Mouse (Mus musculus) MEL (cell line): ENCODE measurements at regions not wholly inside any gene's neighbourhood (a gene's known extent, or its start where the extent isn't known, plus 50 kb on each side); places are given as distances from the start of the nearest gene placed in this dataset.

Experiments used
- DNase-seq: peaks from one replicate; pipeline ENCODE4 v3.0.0; 2011; ENCODE audit warnings: low read depth, low spot score
- H3K27ac ChIP-seq: 2 replicates; pipeline ENCODE4 v1.5.1; 2012; ENCODE audit warnings: low read depth, mild to moderate bottlenecking, control low read depth, low read length, moderate library complexity; ENCODE audit not compliant: control insufficient read depth
- H3K27me3 ChIP-seq, 2 experiments: fragments of 150-350 bp in 1 of 2; sonication (generic) in 1 of 2; 2 replicates each; pipeline ENCODE4 v1.6.1; 2012; ENCODE audit warnings: low read length in 2 of 2, mild to moderate bottlenecking in 2 of 2, improper control_type of control experiment in 1 of 2, moderate library complexity in 1 of 2; ENCODE audit not compliant: insufficient read depth in 2 of 2, control insufficient read depth in 1 of 2
- H3K36me3 ChIP-seq, 2 experiments: 2 replicates each; pipeline ENCODE4 v1.6.1; 2012 to 2014; ENCODE audit warnings: low read length in 2 of 2, improper control_type of control experiment in 1 of 2, inconsistent platforms in 1 of 2, mild to moderate bottlenecking in 1 of 2; ENCODE audit not compliant: insufficient read depth in 2 of 2, control insufficient read depth in 1 of 2
- H3K4me1 ChIP-seq, 2 experiments: fragments of 150-350 bp in 1 of 2; sonication (generic) in 1 of 2; 2 replicates each; pipeline ENCODE4 v1.6.1; 2012; ENCODE audit warnings: low read length in 2 of 2, improper control_type of control experiment in 1 of 2, mild to moderate bottlenecking in 1 of 2; ENCODE audit not compliant: insufficient read depth in 2 of 2, control insufficient read depth in 1 of 2
- H3K4me3 ChIP-seq, 2 experiments: fragments of 150-350 bp in 1 of 2; sonication (generic) in 1 of 2; 2 replicates each; pipeline ENCODE4 v1.5.1; 2012; ENCODE audit warnings: low read depth in 2 of 2, low read length in 2 of 2, mild to moderate bottlenecking in 2 of 2, moderate library complexity in 2 of 2, control low read depth in 1 of 2, improper control_type of control experiment in 1 of 2; ENCODE audit not compliant: control insufficient read depth in 1 of 2, insufficient read depth in 1 of 2
- H3K79me2 ChIP-seq: 2 replicates; pipeline ENCODE4 v1.6.1; 2012; ENCODE audit warnings: mild to moderate bottlenecking, low read length, moderate library complexity; ENCODE audit not compliant: control insufficient read depth, poor library complexity, insufficient read depth
- H3K9ac ChIP-seq: 2 replicates; pipeline ENCODE4 v1.6.1; 2012; ENCODE audit warnings: low read depth, mild to moderate bottlenecking, control low read depth, low read length, moderate library complexity; ENCODE audit not compliant: control insufficient read depth, poor library complexity, severe bottlenecking
- H3K9me3 ChIP-seq: fragments of 150-350 bp; sonication (generic); replicated peaks from 2 replicates; pipeline ENCODE4 v1.6.1; 2012; ENCODE audit warnings: mild to moderate bottlenecking, low read length, improper control_type of control experiment, moderate library complexity; ENCODE audit not compliant: insufficient read depth
- CHD1 ChIP-seq: IDR thresholded peaks from 2 replicates; pipeline ENCODE4 v1.6.1; 2012; ENCODE audit warnings: low read depth, mild to moderate bottlenecking, inconsistent platforms, low read length, improper control_type of control experiment
- CTCF ChIP-seq, 3 experiments: IDR thresholded peaks in 2 of 3; conservative IDR thresholded peaks in 1 of 3; 2 replicates each; pipeline ENCODE4 v1.5.1; 2011 to 2012; ENCODE audit warnings: low read length in 3 of 3, low read depth in 2 of 3, mild to moderate bottlenecking in 2 of 3, improper control_type of control experiment in 1 of 3, inconsistent platforms in 1 of 3, mixed read lengths in 1 of 3, moderate library complexity in 1 of 3; ENCODE audit not compliant: control insufficient read depth in 1 of 3, insufficient read depth in 1 of 3, poor library complexity in 1 of 3, severe bottlenecking in 1 of 3
- ELF1 ChIP-seq: IDR thresholded peaks from 2 replicates; pipeline ENCODE4 v1.6.1; 2014; ENCODE audit warnings: low read depth, mild to moderate bottlenecking, inconsistent platforms, low read length, improper control_type of control experiment, moderate library complexity
- EP300 ChIP-seq, 2 experiments: IDR thresholded peaks; 2 replicates each; pipeline ENCODE4 v1.6.1; 2011; ENCODE audit warnings: improper control_type of control experiment in 2 of 2, low read length in 2 of 2, low read depth in 1 of 2, mild to moderate bottlenecking in 1 of 2
- ETS1 ChIP-seq: IDR thresholded peaks from 2 replicates; pipeline ENCODE4 v1.6.1; 2012; ENCODE audit warnings: low read depth, mild to moderate bottlenecking, inconsistent platforms, low read length, improper control_type of control experiment, moderate library complexity
- GATA1 ChIP-seq: IDR thresholded peaks from 2 replicates; pipeline ENCODE4 v1.6.1; 2011; ENCODE audit warnings: low read depth, low read length, improper control_type of control experiment
- HCFC1 ChIP-seq: IDR thresholded peaks from 2 replicates; pipeline ENCODE4 v1.6.1; 2012; ENCODE audit warnings: low read depth, mild to moderate bottlenecking, inconsistent platforms, low read length, improper control_type of control experiment, moderate library complexity
- MAX ChIP-seq: IDR thresholded peaks from 2 replicates; pipeline ENCODE4 v1.6.1; 2011; ENCODE audit warnings: low read length, improper control_type of control experiment
- MAZ ChIP-seq: IDR thresholded peaks from 2 replicates; pipeline ENCODE4 v1.6.1; 2012; ENCODE audit warnings: low read depth, mild to moderate bottlenecking, inconsistent platforms, low read length, improper control_type of control experiment
- MYB ChIP-seq: IDR thresholded peaks from 2 replicates; pipeline ENCODE4 v1.6.1; 2011; ENCODE audit warnings: mild to moderate bottlenecking, low read depth, low read length, improper control_type of control experiment
- MYC ChIP-seq: IDR thresholded peaks from 2 replicates; pipeline ENCODE4 v1.6.1; 2011; ENCODE audit warnings: low read depth, mild to moderate bottlenecking, low read length, improper control_type of control experiment, moderate library complexity
- POLR2A ChIP-seq, 2 experiments: IDR thresholded peaks; 2 replicates each; pipeline ENCODE4 v1.6.1; 2011 to 2012; ENCODE audit warnings: low read length in 2 of 2, mild to moderate bottlenecking in 2 of 2, control low read depth in 1 of 2, improper control_type of control experiment in 1 of 2, low read depth in 1 of 2, moderate library complexity in 1 of 2; ENCODE audit not compliant: control insufficient read depth in 1 of 2, insufficient read depth in 1 of 2, poor library complexity in 1 of 2
- RAD21 ChIP-seq: IDR thresholded peaks from 2 replicates; pipeline ENCODE4 v1.6.1; 2011; ENCODE audit warnings: mild to moderate bottlenecking, low read depth, low read length, improper control_type of control experiment
- SMC3 ChIP-seq: IDR thresholded peaks from 2 replicates; pipeline ENCODE4 v1.6.1; 2011; ENCODE audit warnings: low read depth, low read length, improper control_type of control experiment
- USF1 ChIP-seq: IDR thresholded peaks from 2 replicates; pipeline ENCODE4 v1.6.1; 2014; ENCODE audit warnings: low read depth, mild to moderate bottlenecking, inconsistent platforms, low read length, improper control_type of control experiment, moderate library complexity
- ZC3H11A ChIP-seq: IDR thresholded peaks from 2 replicates; pipeline ENCODE4 v1.6.1; 2012; ENCODE audit warnings: low read depth, mild to moderate bottlenecking, inconsistent platforms, low read length, improper control_type of control experiment
- ZNF384 ChIP-seq: IDR thresholded peaks from 2 replicates; pipeline ENCODE4 v1.6.1; 2012; ENCODE audit warnings: low read depth, mild to moderate bottlenecking, inconsistent platforms, low read length, improper control_type of control experiment

DNA sequence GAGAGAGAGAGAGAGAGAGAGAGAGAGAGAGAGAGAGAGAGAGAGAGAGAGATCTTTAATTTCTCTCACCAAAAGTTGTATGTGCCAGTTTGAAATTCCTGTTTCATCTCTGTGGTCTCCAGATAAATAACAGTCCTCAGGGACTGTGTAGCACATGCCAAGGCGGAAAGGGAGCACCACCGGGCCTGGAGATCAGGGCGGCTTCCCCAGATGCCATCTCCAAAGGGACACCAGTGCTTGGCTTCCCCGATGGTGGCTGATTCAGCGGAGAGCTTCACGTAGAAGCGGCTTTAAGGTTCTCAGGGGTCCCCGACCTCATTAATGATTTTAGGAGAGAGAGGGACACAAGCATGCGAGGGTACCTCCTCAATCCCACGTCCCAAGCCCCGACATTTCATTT lies 272.1 kb upstream of the Atp11b start:
- Histone ChIP-seq H3K79me2 (no peaks in the 10 kb centered on the region), H3K36me3 (no peaks in the 10 kb centered on the region), H3K27me3 (no peaks in the 10 kb centered on the region), H3K9ac (no peak overlapping the region), H3K4me1 (no peaks in the 10 kb centered on the region; a peak in 1 of 4 replicates), H3K4me3 (no peak overlapping the region)
- DNase-seq: peak; percentile 3
- TF ChIP-seq HCFC1: no peak
- TF ChIP-seq, all 39 proteins: peak for 0
- no peak overlapping the region for H3K27ac ChIP-seq
- no peaks in the 10 kb centered on the region for H3K9me3 ChIP-seq

- DNase-seq: peak; percentile 71
- H3K9me3 ChIP-seq: no peaks in the 10 kb centered on the region
Observed at GRCm38 (mm10) chr3:35482296-35482695, 271.6 kb upstream of the Atp11b start.

GRCm38 (mm10) chr3:35482759-35483158 lies 271.1 kb upstream of the Atp11b start:
- Histone ChIP-seq H3K4me1 (no peaks in the 10 kb centered on the region; a peak in 1 of 4 replicates), H3K9me3 (no peaks in the 10 kb centered on the region), H3K9ac (no peak overlapping the region), H3K27ac (no peak overlapping the region), H3K36me3 (no peaks in the 10 kb centered on the region), H3K4me3 (no peak overlapping the region), H3K27me3 (no peaks in the 10 kb centered on the region), H3K79me2 (no peaks in the 10 kb centered on the region)
- TF ChIP-seq MYC: no peak
- no peak for TF ChIP-seq ETS1
- TF ChIP-seq MYB: no peak
- TF ChIP-seq GATA1: no peak
- TF ChIP-seq RAD21: no peak
- no peak for TF ChIP-seq MAX
- no peak for TF ChIP-seq CHD1
- TF ChIP-seq ELF1: no peak
- no peak for TF ChIP-seq USF1
- TF ChIP-seq POLR2A (IDR thresholded peaks at IDR 0.05; ENCODE audit: control insufficient read depth in 1 of 2, insufficient read depth in 1 of 2, low read depth in 1 of 2, low read length in 2 of 2, poor library complexity in 1 of 2): no peak
- no peak for TF ChIP-seq EP300 (IDR thresholded peaks at IDR 0.05; ENCODE audit: low read depth in 1 of 2, low read length in 2 of 2)
- DNase-seq: no peak

More at GRCm38 (mm10) chr3:35482296-35482695, 271.6 kb upstream of the Atp11b start:
- H3K79me2 ChIP-seq: no peaks in the 10 kb centered on the region
- H3K4me3 ChIP-seq: no peak overlapping the region
- TF ChIP-seq MYB (no peak), CTCF (IDR thresholded peaks at IDR 0.05 in 2 of 3, conservative IDR thresholded peaks at IDR 0.05 in 1 of 3; ENCODE audit: control insufficient read depth in 1 of 3, insufficient read depth in 1 of 3, low read depth in 2 of 3, low read length in 3 of 3, poor library complexity in 1 of 3, severe bottlenecking in 1 of 3) (peak; percentile 31 to 85 (median 70); a peak in 5 of 6 replicates), MAZ (no peak), ZNF384 (no peak), RAD21 (peak; percentile 93), ZC3H11A (peak; percentile 73), SMC3 (peak; percentile 81)
- no peaks in the 10 kb centered on the region; a peak in 1 of 4 replicates for H3K4me1 ChIP-seq
- no peaks in the 10 kb centered on the region for H3K36me3 ChIP-seq
- no peak overlapping the region for H3K9ac ChIP-seq
- no peaks in the 10 kb centered on the region for H3K27me3 ChIP-seq
- H3K27ac ChIP-seq: no peak overlapping the region
